27 mouse cellular contexts compared by ENCODE assay signal in genomic region chr16:93807167-93807566, GRCm38 (mm10). TPM values are rescaled to one million over a fixed set of nuclear protein-coding genes. Genes with fewer than 3 reads are reported as not detected.
DNase-seq lines count a peak whose midpoint lies in the region; ATAC-seq and TF ChIP-seq lines count a peak whose summit lies in the region.
"Had no signal": no experiment of that assay in that cellular context is flagged by ENCODE, and none has a peak within 500 bp of the region (broad histone marks: within the 10 kb centered on the region; RNA-seq: fewer than 3 reads in every experiment).

No protein-coding gene starts in this region.

- TF ChIP-seq POLR2A in limb, embryonic 14.5 days (IDR thresholded peaks at IDR 0.05; ENCODE audit: borderline replicate concordance, extremely low read depth, insufficient read depth, insufficient read length): no peak

- WGBS in embryonic facial prominence, embryonic 13.5 days: 90% methylated on average over 6 of the region's 6 CpGs
- WGBS in limb, embryonic 14.5 days: 88% methylated on average over 6 of the region's 6 CpGs
- 86% methylated on average over 6 of the region's 6 CpGs for WGBS in liver, postnatal 0 days (ENCODE audit: insufficient replicate concordance)

- H3K4me2 ChIP-seq in embryonic facial prominence, embryonic 13.5 days: no peak overlapping the region
- no peak overlapping the region for H3K4me2 ChIP-seq in limb, embryonic 14.5 days (replicated peaks; ENCODE audit: low read depth, low read length, severe bottlenecking)
- H3K4me2 ChIP-seq in liver, postnatal 0 days (ENCODE audit: low read depth, low read length): no peak overlapping the region
- H3K4me2 ChIP-seq: forebrain, embryonic 15.5 days; heart, embryonic 11.5 days; liver, embryonic 11.5 days; midbrain, embryonic 12.5 days; neural tube, embryonic 12.5 days had no signal

- TF ChIP-seq CTCF in liver, postnatal 0 days (IDR thresholded peaks at IDR 0.05; ENCODE audit: low read depth): no peak

- no peak overlapping the region for H3K4me3 ChIP-seq in embryonic facial prominence, embryonic 13.5 days
- no peak overlapping the region for H3K4me3 ChIP-seq in limb, embryonic 14.5 days (replicated peaks; ENCODE audit: low read length)
- no peak overlapping the region for H3K4me3 ChIP-seq in liver, postnatal 0 days (ENCODE audit: low read depth, low read length)
- H3K4me3 ChIP-seq: forebrain, embryonic 15.5 days; midbrain, embryonic 12.5 days; neural tube, embryonic 12.5 days had no signal

- H3K9ac ChIP-seq in embryonic facial prominence, embryonic 13.5 days: no peak overlapping the region
- no peak overlapping the region for H3K9ac ChIP-seq in limb, embryonic 14.5 days (ENCODE audit: low read depth, low read length, severe bottlenecking)
- H3K9ac ChIP-seq in liver, postnatal 0 days (replicated peaks): no peak overlapping the region
- H3K9ac ChIP-seq: forebrain, embryonic 15.5 days; neural tube, embryonic 12.5 days had no signal

- TF ChIP-seq EP300 in liver, postnatal 0 days (IDR thresholded peaks at IDR 0.05; ENCODE audit: low read depth): no peak

- peaks cover 22% of the 10 kb centered on the region for H3K36me3 ChIP-seq in embryonic facial prominence, embryonic 13.5 days
- 0 out of 2 replicates have a peak, but pooled peaks cover 11% of the 10 kb centered on the region for H3K36me3 ChIP-seq in limb, embryonic 14.5 days (ENCODE audit: control insufficient read depth, insufficient read depth, low read length)
- peaks cover 30% of the 10 kb centered on the region for H3K36me3 ChIP-seq in liver, postnatal 0 days (replicated peaks; ENCODE audit: insufficient read depth, low read length)

- intact Hi-C loops in heart, postnatal 36 days (cut with DNase I): no loop called here

- ATAC-seq in embryonic facial prominence, embryonic 13.5 days (ENCODE audit: insufficient number of reproducible peaks, insufficient read depth, low FRiP score, low TSS enrichment, low read depth): no peak
- ATAC-seq in limb, embryonic 14.5 days (ENCODE audit: low FRiP score, low read depth): no peak
- no peak for ATAC-seq in liver, postnatal 0 days
- ATAC-seq: activated CD4-positive, CD25-positive, alpha-beta regulatory T cell, adult 4 months; forebrain, embryonic 15.5 days; intestine, postnatal 0 days had no signal

- peak overlapping the region; percentile 72; the same call in 1 of the 2 replicates for H3K27ac ChIP-seq in embryonic facial prominence, embryonic 13.5 days
- 0 out of 2 replicates have a peak overlapping the region, but pooled peaks have one; percentile 67 for H3K27ac ChIP-seq in limb, embryonic 14.5 days (replicated peaks; ENCODE audit: low read depth, low read length)
- no peak overlapping the region for H3K27ac ChIP-seq in liver, postnatal 0 days (ENCODE audit: low read depth)
- H3K27ac ChIP-seq: forebrain, embryonic 15.5 days; hindbrain, postnatal 0 days; midbrain, embryonic 12.5 days; neural tube, embryonic 12.5 days had no signal

- DNase-seq in spleen, postnatal 36 days (ENCODE audit: low spot score in 2 of 2): peak; percentile 69 to 76
- no peak for DNase-seq in spleen, postnatal 4 days (ENCODE audit: low spot score in 2 of 2)
- DNase-seq in limb, embryonic 14.5 days (ENCODE audit: low spot score): no peak
- DNase-seq in right cerebral cortex, postnatal 10 days (ENCODE audit: low spot score in 2 of 2): no peak
- no peak for DNase-seq in heart, postnatal 36 days
- no peak for DNase-seq in liver, postnatal 0 days
- DNase-seq: adrenal gland, postnatal 10 days; cerebellum, adult 2 months; cerebellum, postnatal 25 days; gastrocnemius, postnatal 10 days; heart, adult 11 months; heart, postnatal 10 days; kidney, postnatal 4 days; layer of hippocampus, adult 9-11 months; lung, adult 2 months; retina, postnatal 1 day; right cerebral cortex, postnatal 4 days; thymus, postnatal 25 days had no signal

- H3K27me3 ChIP-seq in embryonic facial prominence, embryonic 13.5 days: no peaks in the 10 kb centered on the region
- H3K27me3 ChIP-seq in limb, embryonic 14.5 days (ENCODE audit: control insufficient read depth, insufficient read depth, low read length): no peaks in the 10 kb centered on the region
- no peaks in the 10 kb centered on the region for H3K27me3 ChIP-seq in liver, postnatal 0 days (ENCODE audit: insufficient read depth, low read length)
- H3K27me3 ChIP-seq: forebrain, embryonic 15.5 days; midbrain, embryonic 12.5 days; neural tube, embryonic 12.5 days had no signal

- peaks cover 7% of the 10 kb centered on the region for H3K9me3 ChIP-seq in embryonic facial prominence, embryonic 13.5 days
- H3K9me3 ChIP-seq in limb, embryonic 14.5 days (ENCODE audit: control insufficient read depth, low read length): no peaks in the 10 kb centered on the region
- no peaks in the 10 kb centered on the region for H3K9me3 ChIP-seq in liver, postnatal 0 days (ENCODE audit: low read length)
- H3K9me3 ChIP-seq: forebrain, embryonic 15.5 days had no signal

- peaks cover 38% of the 10 kb centered on the region for H3K4me1 ChIP-seq in embryonic facial prominence, embryonic 13.5 days
- H3K4me1 ChIP-seq in limb, embryonic 14.5 days (ENCODE audit: control insufficient read depth, insufficient read depth, low read length): peaks cover 19% of the 10 kb centered on the region
- H3K4me1 ChIP-seq in liver, postnatal 0 days (ENCODE audit: insufficient read depth): peaks cover 13% of the 10 kb centered on the region
- H3K4me1 ChIP-seq: forebrain, embryonic 15.5 days; midbrain, embryonic 12.5 days had no signal

RNA-seq across cellular contexts. Expression of gene Morc3, which starts 24.8 kb away (rescaled TPM):
- polyA plus RNA-seq in embryonic facial prominence, embryonic 13.5 days (2015; fragmentation: Nextera tagmentation; extraction: Ambion mirVana): 32.9 and 42.8 TPM in 2 replicates
- polyA plus RNA-seq in limb, embryonic 14.5 days (2012; rRNA removed): 26.4 and 32.5 TPM in 2 replicates
- polyA plus RNA-seq in limb, embryonic 14.5 days (2014; fragmentation: Nextera tagmentation; extraction: Ambion mirVana): 29.3 and 32.0 TPM in 2 replicates
- 10 to 100 TPM; 14.9 to 18.0 TPM for total RNA-seq in heart, postnatal 36 days (2021)
- 11.7 and 12.3 TPM in 2 replicates for polyA plus RNA-seq in liver, postnatal 0 days (2015; fragmentation: Nextera tagmentation; extraction: Ambion mirVana)

Comparison
In these comparisons a context has a peak if more than half of its experiments do, and no peak if none do; other contexts are left out.
1. DNase-seq: peak in spleen, postnatal 36 days (2 of 2); none in spleen, postnatal 4 days (0 of 2), limb, embryonic 14.5 days (single experiment), right cerebral cortex, postnatal 10 days (0 of 2), heart, postnatal 36 days (0 of 2) and liver, postnatal 0 days (single experiment).